Mouse (Mus musculus): Measurements from ENCODE around the gene Epha5. TPM values are rescaled to one million over a fixed set of nuclear protein-coding genes. Genes with fewer than 3 reads are reported as not detected.

Gene Epha5
- polyA plus RNA-seq, 1 experiment from 2014 or later: 6.6 TPM

- Histone ChIP-seq H3K27me3 (ENCODE audit: control insufficient read depth, insufficient read depth, low read length) (no peaks in the 10 kb centered on the region), H3K27ac (ENCODE audit: low read length) (no peak overlapping the region), H3K4me1 (ENCODE audit: control insufficient read depth, insufficient read depth, low read length) (no peaks in the 10 kb centered on the region), H3K9me3 (ENCODE audit: control insufficient read depth, low read depth, low read length) (no peaks in the 10 kb centered on the region), H3K4me3 (ENCODE audit: low read depth, low read length) (no peak overlapping the region), H3K9ac (replicated peaks; ENCODE audit: low read depth, low read length) (no peak overlapping the region), H3K4me2 (replicated peaks; ENCODE audit: low read depth, low read length) (no peak overlapping the region), H3K36me3 (ENCODE audit: control insufficient read depth, insufficient read depth, low read length) (no peaks in the 10 kb centered on the region)
- 35% methylated on average over 4 of the region's 4 CpGs for WGBS
- no peak for ATAC-seq (ENCODE audit: insufficient number of reproducible peaks, insufficient read depth, low FRiP score, low read depth)
Observed at GRCm38 (mm10) chr5:84142138-84142537, 275.0 kb downstream of the Epha5 start.

- no peak for ATAC-seq (ENCODE audit: insufficient number of reproducible peaks, insufficient read depth, low FRiP score, low read depth)
- 74% methylated on average over 11 of the region's 11 CpGs for WGBS
- Histone ChIP-seq H3K27me3 (ENCODE audit: control insufficient read depth, insufficient read depth, low read length) (no peaks in the 10 kb centered on the region), H3K4me2 (replicated peaks; ENCODE audit: low read depth, low read length) (no peak overlapping the region), H3K4me3 (ENCODE audit: low read depth, low read length) (no peak overlapping the region), H3K27ac (ENCODE audit: low read length) (no peak overlapping the region), H3K9me3 (ENCODE audit: control insufficient read depth, low read depth, low read length) (no peaks in the 10 kb centered on the region), H3K9ac (replicated peaks; ENCODE audit: low read depth, low read length) (no peak overlapping the region), H3K4me1 (ENCODE audit: control insufficient read depth, insufficient read depth, low read length) (no peaks in the 10 kb centered on the region), H3K36me3 (ENCODE audit: control insufficient read depth, insufficient read depth, low read length) (no peaks in the 10 kb centered on the region)
Observed at GRCm38 (mm10) chr5:84095947-84096346, 321.2 kb downstream of the Epha5 start.

GRCm38 (mm10) chr5:84081321-84081720 is 335.9 kb downstream of the Epha5 start:
- Histone ChIP-seq H3K27ac (ENCODE audit: low read length) (no peak overlapping the region), H3K4me1 (ENCODE audit: control insufficient read depth, insufficient read depth, low read length) (no peaks in the 10 kb centered on the region), H3K4me2 (replicated peaks; ENCODE audit: low read depth, low read length) (no peak overlapping the region), H3K4me3 (ENCODE audit: low read depth, low read length) (no peak overlapping the region), H3K9ac (replicated peaks; ENCODE audit: low read depth, low read length) (no peak overlapping the region), H3K9me3 (ENCODE audit: control insufficient read depth, low read depth, low read length) (no peaks in the 10 kb centered on the region), H3K27me3 (ENCODE audit: control insufficient read depth, insufficient read depth, low read length) (no peaks in the 10 kb centered on the region), H3K36me3 (ENCODE audit: control insufficient read depth, insufficient read depth, low read length) (no peaks in the 10 kb centered on the region)
- WGBS: 64% methylated on average over 6 of the region's 6 CpGs
- ATAC-seq (ENCODE audit: insufficient number of reproducible peaks, insufficient read depth, low FRiP score, low read depth): no peak

- ATAC-seq (ENCODE audit: insufficient number of reproducible peaks, insufficient read depth, low FRiP score, low read depth): no peak
- WGBS: 89% methylated on average over 7 of the region's 7 CpGs
- Histone ChIP-seq H3K9me3 (ENCODE audit: control insufficient read depth, low read depth, low read length) (no peaks in the 10 kb centered on the region), H3K27ac (ENCODE audit: low read length) (no peak overlapping the region), H3K4me2 (replicated peaks; ENCODE audit: low read depth, low read length) (no peak overlapping the region), H3K9ac (replicated peaks; ENCODE audit: low read depth, low read length) (no peak overlapping the region), H3K36me3 (ENCODE audit: control insufficient read depth, insufficient read depth, low read length) (no peaks in the 10 kb centered on the region), H3K4me3 (ENCODE audit: low read depth, low read length) (no peak overlapping the region), H3K4me1 (ENCODE audit: control insufficient read depth, insufficient read depth, low read length) (no peaks in the 10 kb centered on the region), H3K27me3 (ENCODE audit: control insufficient read depth, insufficient read depth, low read length) (no peaks in the 10 kb centered on the region)
Observed at GRCm38 (mm10) chr5:84070976-84071375, 346.2 kb downstream of the Epha5 start.

GRCm38 (mm10) chr5:84053880-84054279 is 363.3 kb downstream of the Epha5 start:
- no peak overlapping the region for H3K4me2 ChIP-seq (replicated peaks; ENCODE audit: low read depth, low read length)
- ATAC-seq (ENCODE audit: insufficient number of reproducible peaks, insufficient read depth, low FRiP score, low read depth): no peak
- no peak overlapping the region for H3K27ac ChIP-seq (ENCODE audit: low read length)
- no peaks in the 10 kb centered on the region for H3K9me3 ChIP-seq (ENCODE audit: control insufficient read depth, low read depth, low read length)
- no peaks in the 10 kb centered on the region for H3K27me3 ChIP-seq (ENCODE audit: control insufficient read depth, insufficient read depth, low read length)
- no peak overlapping the region for H3K9ac ChIP-seq (replicated peaks; ENCODE audit: low read depth, low read length)
- WGBS: 92% methylated on average over 2 of the region's 2 CpGs
- no peaks in the 10 kb centered on the region for H3K4me1 ChIP-seq (ENCODE audit: control insufficient read depth, insufficient read depth, low read length)
- H3K4me3 ChIP-seq (ENCODE audit: low read depth, low read length): no peak overlapping the region
- H3K36me3 ChIP-seq (ENCODE audit: control insufficient read depth, insufficient read depth, low read length): no peaks in the 10 kb centered on the region

GRCm38 (mm10) chr5:84037250-84037963 is 379.8 kb downstream of the Epha5 start:
- H3K4me2 ChIP-seq (replicated peaks; ENCODE audit: low read depth, low read length): no peak overlapping the region
- ATAC-seq (ENCODE audit: insufficient number of reproducible peaks, insufficient read depth, low FRiP score, low read depth): no peak
- H3K4me1 ChIP-seq (ENCODE audit: control insufficient read depth, insufficient read depth, low read length): no peaks in the 10 kb centered on the region
- no peaks in the 10 kb centered on the region for H3K9me3 ChIP-seq (ENCODE audit: control insufficient read depth, low read depth, low read length)
- H3K27me3 ChIP-seq (ENCODE audit: control insufficient read depth, insufficient read depth, low read length): no peaks in the 10 kb centered on the region
- no peak overlapping the region for H3K4me3 ChIP-seq (ENCODE audit: low read depth, low read length)
- H3K9ac ChIP-seq (replicated peaks; ENCODE audit: low read depth, low read length): no peak overlapping the region
- H3K27ac ChIP-seq (ENCODE audit: low read length): no peak overlapping the region
- 79% methylated on average over 1 of the region's 1 CpGs for WGBS
- no peaks in the 10 kb centered on the region for H3K36me3 ChIP-seq (ENCODE audit: control insufficient read depth, insufficient read depth, low read length)

Data from stomach, embryonic 14.5 days (tissue).